11 mouse cellular contexts compared by ENCODE assay signal in genomic region chr17:30389686-30390085, GRCm38 (mm10).
A peak's percentile ranks its signal among the peaks of the same experiment; 100 is the strongest.
DNase-seq lines count a peak whose midpoint lies in the region; ATAC-seq lines count a peak whose summit lies in the region.
"Had no signal": no experiment of that assay in that cellular context is flagged by ENCODE, and none has a peak within 500 bp of the region (broad histone marks: within the 10 kb centered on the region; RNA-seq: fewer than 3 reads in every experiment).

No protein-coding gene starts in this region.

- no peak for ATAC-seq in neural tube, embryonic 15.5 days (ENCODE audit: low FRiP score)
- ATAC-seq in midbrain, embryonic 13.5 days, result no peak

- H3K9ac ChIP-seq in neural tube, embryonic 15.5 days (replicated peaks), result no peak overlapping the region
- H3K9ac ChIP-seq in midbrain, embryonic 13.5 days (replicated peaks), result no peak overlapping the region
- H3K9ac ChIP-seq: embryonic facial prominence, embryonic 13.5 days; limb, embryonic 15.5 days had no signal

- H3K27me3 ChIP-seq in neural tube, embryonic 15.5 days (replicated peaks), result no peaks in the 10 kb centered on the region
- H3K27me3 ChIP-seq in midbrain, embryonic 13.5 days, result no peaks in the 10 kb centered on the region
- H3K27me3 ChIP-seq: embryonic facial prominence, embryonic 13.5 days; limb, embryonic 15.5 days had no signal

- no peak overlapping the region for H3K4me2 ChIP-seq in neural tube, embryonic 15.5 days
- H3K4me2 ChIP-seq in midbrain, embryonic 13.5 days (replicated peaks), result no peak overlapping the region
- H3K4me2 ChIP-seq: embryonic facial prominence, embryonic 13.5 days; limb, embryonic 15.5 days had no signal

- no peak overlapping the region for H3K27ac ChIP-seq in neural tube, embryonic 15.5 days (replicated peaks)
- H3K27ac ChIP-seq in midbrain, embryonic 13.5 days, result no peak overlapping the region
- H3K27ac ChIP-seq: embryonic facial prominence, embryonic 13.5 days; limb, embryonic 15.5 days had no signal

- H3K9me3 ChIP-seq in neural tube, embryonic 15.5 days (replicated peaks), result no peaks in the 10 kb centered on the region
- H3K9me3 ChIP-seq in midbrain, embryonic 13.5 days, result no peaks in the 10 kb centered on the region
- H3K9me3 ChIP-seq: embryonic facial prominence, embryonic 13.5 days; limb, embryonic 15.5 days had no signal

- peaks cover 26% of the 10 kb centered on the region for H3K4me1 ChIP-seq in neural tube, embryonic 15.5 days
- H3K4me1 ChIP-seq in midbrain, embryonic 13.5 days (replicated peaks), result peaks cover 19% of the 10 kb centered on the region
- H3K4me1 ChIP-seq: embryonic facial prominence, embryonic 13.5 days; limb, embryonic 15.5 days had no signal

- H3K36me3 ChIP-seq in neural tube, embryonic 15.5 days, result no peaks in the 10 kb centered on the region
- H3K36me3 ChIP-seq in midbrain, embryonic 13.5 days, result no peaks in the 10 kb centered on the region
- H3K36me3 ChIP-seq: embryonic facial prominence, embryonic 13.5 days; limb, embryonic 15.5 days had no signal

- DNase-seq in adrenal gland, postnatal 10 days, result peak; percentile 30
- no peak for DNase-seq in adrenal gland, adult 18-20 months (ENCODE audit: low spot score in 2 of 2)
- DNase-seq in neural tube, embryonic 10.5 days (ENCODE audit: extremely low spot score, low spot score), result peak; percentile 29
- peak; percentile 50 for DNase-seq in induced T-regulatory cell, adult 2 months (ENCODE audit: low read depth)
- DNase-seq in thymus, postnatal 25 days, result peak; percentile 9
- DNase-seq in cerebellum, adult 8-10 months, result no peak
- DNase-seq: gastrocnemius, postnatal 10 days had no signal

- no peak overlapping the region for H3K4me3 ChIP-seq in neural tube, embryonic 15.5 days (replicated peaks)
- H3K4me3 ChIP-seq in midbrain, embryonic 13.5 days (replicated peaks), result no peak overlapping the region
- H3K4me3 ChIP-seq: embryonic facial prominence, embryonic 13.5 days; limb, embryonic 15.5 days had no signal

Comparison
In these comparisons a context has a peak if more than half of its experiments do, and no peak if none do; other contexts are left out.
1. DNase-seq: peak in adrenal gland, postnatal 10 days (single experiment), neural tube, embryonic 10.5 days (single experiment), induced T-regulatory cell, adult 2 months (single experiment) and thymus, postnatal 25 days (single experiment); none in adrenal gland, adult 18-20 months (0 of 2) and cerebellum, adult 8-10 months (single experiment).